Mouse (Mus musculus) midbrain, embryonic 15.5 days (tissue): Measurements from ENCODE around the gene Agap2. TPM values are rescaled to one million over a fixed set of nuclear protein-coding genes. Genes with fewer than 3 reads are reported as not detected.

Experiments used
- ATAC-seq: fragments of 200-750 bp; cut with Nextera tagmentation; replicated peaks from 2 replicates; pipeline ENCODE4 v1.8.0; 2017; ENCODE audit warnings: moderate TSS enrichment
- H3K27ac ChIP-seq: fragments of 300-500 bp; sonication (generic); 2 replicates; pipeline ENCODE4 v1.5.1; 2015; ENCODE audit warnings: mild to moderate bottlenecking, inconsistent platforms
- H3K27me3 ChIP-seq: fragments of 300-500 bp; sonication (generic); replicated peaks from 2 replicates; pipeline ENCODE4 v1.6.1; 2015; ENCODE audit warnings: inconsistent platforms
- H3K36me3 ChIP-seq: fragments of 300-500 bp; sonication (generic); replicated peaks from 2 replicates; pipeline ENCODE4 v1.6.1; 2015; ENCODE audit warnings: inconsistent platforms
- H3K4me1 ChIP-seq: fragments of 300-500 bp; sonication (generic); 2 replicates; pipeline ENCODE4 v1.6.1; 2015; ENCODE audit warnings: inconsistent platforms
- H3K4me2 ChIP-seq: fragments of 300-500 bp; sonication (generic); 2 replicates; pipeline ENCODE4 v1.6.1; 2015; ENCODE audit warnings: inconsistent platforms, mild to moderate bottlenecking, moderate library complexity
- H3K4me3 ChIP-seq: fragments of 300-500 bp; sonication (generic); 2 replicates; pipeline ENCODE4 v1.5.1; 2015; ENCODE audit warnings: mild to moderate bottlenecking, inconsistent platforms
- H3K9ac ChIP-seq: fragments of 300-500 bp; sonication (generic); 2 replicates; pipeline ENCODE4 v1.6.1; 2015; ENCODE audit warnings: mild to moderate bottlenecking, inconsistent platforms
- H3K9me3 ChIP-seq: fragments of 300-500 bp; sonication (generic); 2 replicates; pipeline ENCODE4 v1.6.1; 2016; ENCODE audit warnings: inconsistent platforms
- WGBS: fragments of 180-500 bp; shearing (Covaris S2); methylation state at CpG from one replicate; pipeline ENCODE4 v1.1.7; 2015; ENCODE audit warnings: mixed read lengths; 5-methylcytosine and 5-hydroxymethylcytosine counted together
- polyA plus RNA-seq: library from polyadenylated mRNA; unstranded; fragments of >200 nt; fragmentation: Nextera tagmentation; extraction: Ambion mirVana; gene quantifications from 2 replicates; pipeline ENCODE4 v1.2.1, GENCODE M21; 2015

Agap2 gene
- polyA plus RNA-seq, 1 experiment from 2014 or later: 6.6 TPM

GRCm38 (mm10) chr10:127137896-127138295 lies 62.8 kb downstream of the Agap2 start:
- H3K4me1 ChIP-seq: no peaks in the 10 kb centered on the region
- no peaks in the 10 kb centered on the region for H3K36me3 ChIP-seq
- no peak overlapping the region for H3K4me3 ChIP-seq
- WGBS: 86% methylated on average over 3 of the region's 3 CpGs
- H3K27ac ChIP-seq: no peak overlapping the region
- no peak overlapping the region for H3K4me2 ChIP-seq
- no peaks in the 10 kb centered on the region for H3K27me3 ChIP-seq
- ATAC-seq: no peak
- no peaks in the 10 kb centered on the region for H3K9me3 ChIP-seq
- no peak overlapping the region for H3K9ac ChIP-seq

- no peak overlapping the region for H3K9ac ChIP-seq
- H3K4me1 ChIP-seq: no peaks in the 10 kb centered on the region
- H3K27ac ChIP-seq: no peak overlapping the region
- no peak for ATAC-seq
- H3K27me3 ChIP-seq: no peaks in the 10 kb centered on the region
- H3K4me3 ChIP-seq: no peak overlapping the region
- 86% methylated on average over 18 of the region's 18 CpGs for WGBS
- no peak overlapping the region for H3K4me2 ChIP-seq
- H3K36me3 ChIP-seq: no peaks in the 10 kb centered on the region
- no peaks in the 10 kb centered on the region for H3K9me3 ChIP-seq
Observed at GRCm38 (mm10) chr10:127138328-127139141, 63.5 kb downstream of the Agap2 start.

- Histone ChIP-seq H3K36me3 (no peaks in the 10 kb centered on the region), H3K9me3 (no peaks in the 10 kb centered on the region), H3K27me3 (no peaks in the 10 kb centered on the region), H3K4me1 (no peaks in the 10 kb centered on the region), H3K4me3 (no peak overlapping the region), H3K4me2 (no peak overlapping the region), H3K27ac (no peak overlapping the region), H3K9ac (no peak overlapping the region)
- 87% methylated on average over 11 of the region's 11 CpGs for WGBS
- no peak for ATAC-seq
Observed at GRCm38 (mm10) chr10:127140971-127141370, 65.9 kb downstream of the Agap2 start.

GRCm38 (mm10) chr10:127141500-127141899 lies 66.4 kb downstream of the Agap2 start:
- no peaks in the 10 kb centered on the region for H3K36me3 ChIP-seq
- H3K4me1 ChIP-seq: no peaks in the 10 kb centered on the region
- no peak overlapping the region for H3K4me2 ChIP-seq
- no peak for ATAC-seq
- WGBS: 80% methylated on average over 8 of the region's 8 CpGs
- no peak overlapping the region for H3K4me3 ChIP-seq
- no peaks in the 10 kb centered on the region for H3K27me3 ChIP-seq
- H3K9ac ChIP-seq: no peak overlapping the region
- no peak overlapping the region for H3K27ac ChIP-seq
- H3K9me3 ChIP-seq: no peaks in the 10 kb centered on the region

Other genes starting within 250 kb of the Agap2 start
- 12.2 and 13.3 TPM in 2 replicates for gene Atp23, start 173.9 kb upstream of the Agap2 start, polyA plus RNA-seq
- 16.5 and 18.6 TPM in 2 replicates for gene Ctdsp2, start 96.6 kb upstream of the Agap2 start, polyA plus RNA-seq
- gene Avil, start 74.6 kb upstream of the Agap2 start, polyA plus RNA-seq: 2.2 and 3.2 TPM in 2 replicates
- 57.3 and 62.7 TPM in 2 replicates for gene Tsfm, start 44.4 kb upstream of the Agap2 start, polyA plus RNA-seq
- gene Mettl1, start 33.9 kb upstream of the Agap2 start, polyA plus RNA-seq: 20.5 and 21.7 TPM in 2 replicates
- 0.08 and 0.37 TPM in 2 replicates for gene Eef1akmt3, start 33.8 kb upstream of the Agap2 start, polyA plus RNA-seq
- gene Cyp27b1, start 27.0 kb upstream of the Agap2 start, polyA plus RNA-seq: 0.06 and 0.18 TPM in 2 replicates
- 8.4 and 8.9 TPM in 2 replicates for gene March9, start 15.1 kb upstream of the Agap2 start, polyA plus RNA-seq
- 793 and 910 TPM in 2 replicates for gene Cdk4, start 11.8 kb upstream of the Agap2 start, polyA plus RNA-seq
- gene Tspan31, start 5.0 kb upstream of the Agap2 start, polyA plus RNA-seq: 113 and 120 TPM in 2 replicates
- 130 and 135 TPM in 2 replicates for gene Os9, start 45.8 kb downstream of the Agap2 start, polyA plus RNA-seq
- 62.2 and 62.3 TPM in 2 replicates for gene B4galnt1, start 89.9 kb downstream of the Agap2 start, polyA plus RNA-seq
- 0.94 and 0.98 TPM in 2 replicates for gene Slc26a10, start 105.4 kb downstream of the Agap2 start, polyA plus RNA-seq
- gene Arhgef25, start 114.8 kb downstream of the Agap2 start, polyA plus RNA-seq: 20.6 and 21.9 TPM in 2 replicates
- 288 and 297 TPM in 2 replicates for gene Dtx3, start 120.4 kb downstream of the Agap2 start, polyA plus RNA-seq
- gene Pip4k2c, start 136.3 kb downstream of the Agap2 start, polyA plus RNA-seq: 17.9 and 18.7 TPM in 2 replicates
- gene Kif5a, start 188.1 kb downstream of the Agap2 start, polyA plus RNA-seq: 99.0 and 103 TPM in 2 replicates
- gene Dctn2, start 191.1 kb downstream of the Agap2 start, polyA plus RNA-seq: 355 and 362 TPM in 2 replicates
- 16.2 and 18.8 TPM in 2 replicates for gene Mbd6, start 213.7 kb downstream of the Agap2 start, polyA plus RNA-seq
- gene Mars, start 236.5 kb downstream of the Agap2 start, polyA plus RNA-seq: 121 and 123 TPM in 2 replicates
- gene Arhgap9, start 246.7 kb downstream of the Agap2 start, polyA plus RNA-seq: 0.87 and 0.99 TPM in 2 replicates